Mouse (Mus musculus): Measurements from ENCODE around the gene Dnpep. TPM values are rescaled to one million over a fixed set of nuclear protein-coding genes. Genes with fewer than 3 reads are reported as not detected.
A peak's percentile ranks its signal among the peaks of the same experiment; 100 is the strongest.

Dnpep gene
- polyA plus RNA-seq, 1 experiment from 2014 or later = 137 TPM

DNA sequence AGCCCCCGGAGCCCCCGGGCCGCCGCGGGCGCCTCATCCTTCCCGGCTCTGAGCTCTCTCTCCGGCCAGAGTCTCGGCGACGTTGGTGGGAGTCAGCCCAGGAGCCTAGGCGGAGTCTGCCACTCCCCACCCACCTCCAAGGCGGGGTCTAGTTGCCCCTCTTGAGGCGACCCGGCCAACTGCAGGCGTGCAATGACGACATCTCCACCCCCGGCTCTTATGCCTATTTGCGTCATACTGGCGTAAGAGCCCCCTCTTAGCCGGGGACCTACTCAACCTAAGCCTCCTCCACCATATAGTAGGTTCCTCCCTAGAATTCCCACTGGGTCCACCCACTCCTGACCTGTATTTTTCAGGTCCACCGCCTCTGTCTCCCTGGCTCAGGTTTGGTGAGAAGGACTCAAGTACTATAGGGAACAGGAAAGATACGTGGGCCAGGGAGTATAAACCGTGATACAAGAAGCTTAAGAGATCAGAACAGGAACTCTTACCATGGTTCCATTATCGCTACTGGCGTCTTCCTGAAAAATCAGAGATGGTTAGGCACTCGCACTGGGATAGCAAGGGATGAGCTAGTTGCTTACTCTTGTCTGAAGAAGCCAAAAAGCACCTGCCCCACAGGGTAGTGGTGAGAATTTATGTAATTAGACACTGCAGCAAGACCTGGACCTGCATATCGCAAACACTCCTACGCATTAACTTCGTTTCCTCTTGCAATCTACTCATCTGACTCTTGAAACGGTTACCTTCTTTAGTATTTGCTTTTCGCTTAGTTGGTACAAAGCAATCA, 53.5 kb downstream of the Dnpep start, which contains the start of gene Ptprn:
Ptprn (minus strand) TSS at position 412 of the 790 bp plus-strand sequence.
- no peaks in the 10 kb centered on the region for H3K9me3 ChIP-seq (ENCODE audit: control insufficient read depth, low read length)
- no peaks in the 10 kb centered on the region for H3K36me3 ChIP-seq (ENCODE audit: control insufficient read depth, insufficient read depth, low read length)
- H3K27ac ChIP-seq (ENCODE audit: low read depth) = no peak within 1 kb of the TSS
- peak within 1 kb of the TSS; percentile 11 for H3K4me2 ChIP-seq (ENCODE audit: low read length)
- 11% methylated on average over 30 of the region's 32 CpGs for WGBS
- H3K9ac ChIP-seq (ENCODE audit: low read length) = no peak within 1 kb of the TSS
- H3K27me3 ChIP-seq (replicated peaks; ENCODE audit: control insufficient read depth, insufficient read depth, low read length) = peaks cover 52% of the 10 kb centered on the region
- ATAC-seq (replicated peaks; ENCODE audit: low FRiP score, low TSS enrichment, low read depth) (no peak), DNase-seq (ENCODE audit: low spot score) (no peak)
- no peaks in the 10 kb centered on the region for H3K4me1 ChIP-seq (replicated peaks; ENCODE audit: control insufficient read depth, insufficient read depth, low read length)
- H3K4me3 ChIP-seq (ENCODE audit: low read depth, low read length) = 0 out of 2 replicates have a peak within 1 kb of the TSS, but pooled peaks have one; percentile 4

GRCm38 (mm10) chr1:75262969-75263951, 54.5 kb downstream of the Dnpep start:
- no peak overlapping the region for H3K27ac ChIP-seq (ENCODE audit: low read depth)
- DNase-seq (ENCODE audit: low spot score) = peak; percentile 92
- H3K9me3 ChIP-seq (ENCODE audit: control insufficient read depth, low read length) = no peaks in the 10 kb centered on the region
- H3K27me3 ChIP-seq (replicated peaks; ENCODE audit: control insufficient read depth, insufficient read depth, low read length) = peaks cover 49% of the 10 kb centered on the region
- no peak overlapping the region for H3K9ac ChIP-seq (ENCODE audit: low read length)
- 2% methylated on average over 40 of the region's 40 CpGs for WGBS
- no peak overlapping the region for H3K4me3 ChIP-seq (ENCODE audit: low read depth, low read length)
- H3K4me2 ChIP-seq (ENCODE audit: low read length) = peak overlapping the region; percentile 11
- no peaks in the 10 kb centered on the region for H3K4me1 ChIP-seq (replicated peaks; ENCODE audit: control insufficient read depth, insufficient read depth, low read length)
- 0 out of 2 replicates have a peak, but pooled peaks have one; percentile 58 for ATAC-seq (replicated peaks; ENCODE audit: low FRiP score, low TSS enrichment, low read depth)
- no peaks in the 10 kb centered on the region for H3K36me3 ChIP-seq (ENCODE audit: control insufficient read depth, insufficient read depth, low read length)

DNA sequence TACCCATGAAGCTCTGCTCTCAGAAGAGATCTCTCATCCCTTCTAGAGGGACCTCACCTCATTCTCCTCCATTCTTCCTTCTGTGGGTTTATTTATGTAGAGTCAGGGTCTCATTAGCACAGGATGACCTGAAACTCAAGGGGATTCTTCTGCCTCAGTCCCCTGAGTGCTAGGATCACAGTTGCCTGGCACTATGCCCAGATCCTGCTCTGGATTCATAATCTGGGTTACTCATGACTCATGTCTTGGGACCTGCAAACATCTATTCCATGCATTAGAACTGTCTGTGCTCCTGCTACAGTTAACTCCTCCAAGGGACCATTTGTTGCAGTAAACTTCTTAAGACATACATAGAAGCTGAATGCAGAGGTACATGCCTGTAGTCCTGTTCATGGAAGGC, 56.5 kb downstream of the Dnpep start:
- Histone ChIP-seq H3K4me1 (replicated peaks; ENCODE audit: control insufficient read depth, insufficient read depth, low read length) (no peaks in the 10 kb centered on the region), H3K4me2 (ENCODE audit: low read length) (no peak overlapping the region), H3K9ac (ENCODE audit: low read length) (no peak overlapping the region), H3K9me3 (ENCODE audit: control insufficient read depth, low read length) (no peaks in the 10 kb centered on the region), H3K4me3 (ENCODE audit: low read depth, low read length) (no peak overlapping the region), H3K27ac (ENCODE audit: low read depth) (no peak overlapping the region), H3K27me3 (replicated peaks; ENCODE audit: control insufficient read depth, insufficient read depth, low read length) (peaks cover 43% of the 10 kb centered on the region), H3K36me3 (ENCODE audit: control insufficient read depth, insufficient read depth, low read length) (no peaks in the 10 kb centered on the region)
- no peak for ATAC-seq (replicated peaks; ENCODE audit: low FRiP score, low TSS enrichment, low read depth)
- no peak for DNase-seq (ENCODE audit: low spot score)

Other genes with a start within 250 kb of the Dnpep start
- gene Nhej1, start 192.8 kb downstream of the Dnpep start, polyA plus RNA-seq (2014; fragmentation: Nextera tagmentation; extraction: Ambion mirVana) = 8.3 and 10.5 TPM in 2 replicates
- 1.4 and 1.8 TPM in 2 replicates for gene Slc23a3, start 184.1 kb downstream of the Dnpep start, polyA plus RNA-seq (2014; fragmentation: Nextera tagmentation; extraction: Ambion mirVana)
- gene Cnppd1, start 175.3 kb downstream of the Dnpep start, polyA plus RNA-seq (2014; fragmentation: Nextera tagmentation; extraction: Ambion mirVana) = 41.6 and 41.7 TPM in 2 replicates
- gene Retreg2, start 175.2 kb downstream of the Dnpep start, polyA plus RNA-seq (2014; fragmentation: Nextera tagmentation; extraction: Ambion mirVana) = 50.1 and 51.1 TPM in 2 replicates
- gene Zfand2b, start 149.3 kb downstream of the Dnpep start, polyA plus RNA-seq (2014; fragmentation: Nextera tagmentation; extraction: Ambion mirVana) = 36.5 and 38.8 TPM in 2 replicates
- 17.8 and 21.7 TPM in 2 replicates for gene Abcb6, start 137.6 kb downstream of the Dnpep start, polyA plus RNA-seq (2014; fragmentation: Nextera tagmentation; extraction: Ambion mirVana)
- gene Ankzf1, start 125.8 kb downstream of the Dnpep start, polyA plus RNA-seq (2014; fragmentation: Nextera tagmentation; extraction: Ambion mirVana) = 20.2 and 23.0 TPM in 2 replicates
- gene Atg9a, start 125.8 kb downstream of the Dnpep start, polyA plus RNA-seq (2014; fragmentation: Nextera tagmentation; extraction: Ambion mirVana) = 24.0 and 26.3 TPM in 2 replicates
- gene Glb1l, start 107.2 kb downstream of the Dnpep start, polyA plus RNA-seq (2014; fragmentation: Nextera tagmentation; extraction: Ambion mirVana) = 15.1 and 19.2 TPM in 2 replicates
- gene Stk16, start 107.2 kb downstream of the Dnpep start, polyA plus RNA-seq (2014; fragmentation: Nextera tagmentation; extraction: Ambion mirVana) = 116 and 131 TPM in 2 replicates
- 68.7 and 86.5 TPM in 2 replicates for gene Tuba4a, start 98.1 kb downstream of the Dnpep start, polyA plus RNA-seq (2014; fragmentation: Nextera tagmentation; extraction: Ambion mirVana)
- not detected in 2 replicates for gene A630095N17Rik, start 85.9 kb downstream of the Dnpep start, polyA plus RNA-seq (2014; fragmentation: Nextera tagmentation; extraction: Ambion mirVana)
- 14.2 TPM in 2 replicates for gene Dnajb2, start 81.6 kb downstream of the Dnpep start, polyA plus RNA-seq (2014; fragmentation: Nextera tagmentation; extraction: Ambion mirVana)
- gene Ptprn, start 53.5 kb downstream of the Dnpep start, polyA plus RNA-seq (2014; fragmentation: Nextera tagmentation; extraction: Ambion mirVana) = 2.9 and 3.4 TPM in 2 replicates
- gene Resp18, start 39.6 kb downstream of the Dnpep start, polyA plus RNA-seq (2014; fragmentation: Nextera tagmentation; extraction: Ambion mirVana) = 13.0 and 13.4 TPM in 2 replicates
- gene Des, start 42.3 kb upstream of the Dnpep start, polyA plus RNA-seq (2014; fragmentation: Nextera tagmentation; extraction: Ambion mirVana) = 72.4 and 73.2 TPM in 2 replicates
- 46.7 and 55.2 TPM in 2 replicates for gene Speg, start 57.3 kb upstream of the Dnpep start, polyA plus RNA-seq (2014; fragmentation: Nextera tagmentation; extraction: Ambion mirVana)
- 69.4 and 72.1 TPM in 2 replicates for gene Gmppa, start 117.9 kb upstream of the Dnpep start, polyA plus RNA-seq (2014; fragmentation: Nextera tagmentation; extraction: Ambion mirVana)
- gene Asic4, start 132.4 kb upstream of the Dnpep start, polyA plus RNA-seq (2014; fragmentation: Nextera tagmentation; extraction: Ambion mirVana) = 0.47 and 1.0 TPM in 2 replicates
- 36.7 and 42.8 TPM in 2 replicates for gene Chpf, start 161.3 kb upstream of the Dnpep start, polyA plus RNA-seq (2014; fragmentation: Nextera tagmentation; extraction: Ambion mirVana)
- gene Tmem198, start 161.5 kb upstream of the Dnpep start, polyA plus RNA-seq (2014; fragmentation: Nextera tagmentation; extraction: Ambion mirVana) = 1.9 and 2.6 TPM in 2 replicates
- 80.9 and 88.4 TPM in 2 replicates for gene Obsl1, start 188.5 kb upstream of the Dnpep start, polyA plus RNA-seq (2014; fragmentation: Nextera tagmentation; extraction: Ambion mirVana)
- 3.5 and 3.9 TPM in 2 replicates for gene Inha, start 189.1 kb upstream of the Dnpep start, polyA plus RNA-seq (2014; fragmentation: Nextera tagmentation; extraction: Ambion mirVana)
- gene Stk11ip, start 203.5 kb upstream of the Dnpep start, polyA plus RNA-seq (2014; fragmentation: Nextera tagmentation; extraction: Ambion mirVana) = 16.3 and 18.7 TPM in 2 replicates
- 11.8 and 15.5 TPM in 2 replicates for gene Slc4a3, start 228.3 kb upstream of the Dnpep start, polyA plus RNA-seq (2014; fragmentation: Nextera tagmentation; extraction: Ambion mirVana)

Data from intestine, embryonic 14.5 days (tissue).